Mouse (Mus musculus): Measurements from ENCODE around the gene Zfp672. TPM values are rescaled to one million over a fixed set of nuclear protein-coding genes. Genes with fewer than 3 reads are reported as not detected.
A peak's percentile ranks its signal among the peaks of the same experiment; 100 is the strongest.
"Not testable (repeated sequence)": the region's sequence is repeated elsewhere in the genome, so short reads cannot be mapped to it uniquely, and the experiment has no call there.

The Zfp672 gene
- total RNA-seq, 4 experiments from 2014 or later = 44.3 to 65.6 (median 54.7) TPM

DNA sequence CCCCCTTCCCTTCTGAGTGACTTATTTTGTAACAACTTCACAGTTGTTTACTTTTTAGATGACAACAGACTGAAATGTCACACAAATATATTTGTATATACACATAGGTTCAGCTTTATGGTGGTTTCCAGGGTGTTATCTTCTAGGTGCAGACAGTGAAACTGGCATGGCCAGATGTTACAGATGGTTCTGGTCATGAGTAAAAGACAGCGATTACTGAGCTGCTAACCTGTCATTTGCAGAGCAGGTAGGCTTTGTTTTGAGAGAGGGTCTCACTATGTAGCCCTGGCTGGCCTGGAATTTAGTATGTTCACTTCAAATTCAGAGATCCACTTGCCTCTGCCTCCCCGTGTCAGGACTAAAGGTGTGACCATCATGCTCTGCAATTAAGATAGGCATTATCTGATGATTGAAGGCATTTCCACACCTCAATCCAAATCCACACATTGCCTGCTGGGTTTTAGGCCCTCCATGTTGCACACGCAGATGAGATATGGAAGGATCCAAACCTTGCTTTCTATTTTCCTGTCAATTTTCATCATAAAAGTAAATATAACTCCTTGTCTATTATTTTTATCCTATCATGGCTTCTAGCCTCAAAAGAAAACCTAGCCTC, 5.4 kb downstream of the Zfp672 start:
- no peak for DNase-seq

DNA sequence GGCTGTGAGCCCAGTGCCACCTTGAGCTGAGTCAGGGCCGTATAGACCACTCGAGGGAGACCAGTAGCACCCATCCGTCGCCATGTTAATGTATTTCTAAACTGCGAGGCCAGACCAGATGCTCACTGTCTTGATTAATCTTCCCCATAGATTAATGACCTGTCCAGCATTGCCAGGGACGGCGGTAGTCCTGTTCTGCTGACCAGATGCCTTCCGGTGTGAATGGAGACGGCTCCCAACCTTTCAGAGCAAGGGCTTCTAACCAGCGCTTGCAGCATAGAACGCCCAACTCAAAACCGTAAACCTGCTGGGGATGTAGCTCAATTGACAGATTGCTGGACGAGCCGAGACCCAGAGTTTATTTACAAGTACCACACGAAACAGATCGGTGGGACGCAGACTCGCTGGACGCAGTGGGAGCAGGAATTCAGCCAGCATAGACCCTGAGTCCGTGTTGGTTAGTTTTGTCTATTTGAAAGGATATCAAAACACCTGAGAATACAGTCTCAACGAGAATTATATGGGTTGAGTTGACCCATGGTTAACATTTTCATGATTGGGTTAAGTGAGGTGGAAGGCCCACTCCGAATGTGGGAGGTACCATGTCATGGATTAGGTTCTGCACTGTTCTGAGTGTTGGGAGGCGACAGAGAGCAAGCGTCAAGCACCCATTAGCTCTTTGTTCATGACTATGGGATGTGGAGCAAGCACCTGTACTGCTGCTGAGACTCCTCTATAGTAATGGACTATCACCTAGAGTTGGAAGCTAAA, 6.4 kb downstream of the Zfp672 start:
- DNase-seq = no peak

DNA sequence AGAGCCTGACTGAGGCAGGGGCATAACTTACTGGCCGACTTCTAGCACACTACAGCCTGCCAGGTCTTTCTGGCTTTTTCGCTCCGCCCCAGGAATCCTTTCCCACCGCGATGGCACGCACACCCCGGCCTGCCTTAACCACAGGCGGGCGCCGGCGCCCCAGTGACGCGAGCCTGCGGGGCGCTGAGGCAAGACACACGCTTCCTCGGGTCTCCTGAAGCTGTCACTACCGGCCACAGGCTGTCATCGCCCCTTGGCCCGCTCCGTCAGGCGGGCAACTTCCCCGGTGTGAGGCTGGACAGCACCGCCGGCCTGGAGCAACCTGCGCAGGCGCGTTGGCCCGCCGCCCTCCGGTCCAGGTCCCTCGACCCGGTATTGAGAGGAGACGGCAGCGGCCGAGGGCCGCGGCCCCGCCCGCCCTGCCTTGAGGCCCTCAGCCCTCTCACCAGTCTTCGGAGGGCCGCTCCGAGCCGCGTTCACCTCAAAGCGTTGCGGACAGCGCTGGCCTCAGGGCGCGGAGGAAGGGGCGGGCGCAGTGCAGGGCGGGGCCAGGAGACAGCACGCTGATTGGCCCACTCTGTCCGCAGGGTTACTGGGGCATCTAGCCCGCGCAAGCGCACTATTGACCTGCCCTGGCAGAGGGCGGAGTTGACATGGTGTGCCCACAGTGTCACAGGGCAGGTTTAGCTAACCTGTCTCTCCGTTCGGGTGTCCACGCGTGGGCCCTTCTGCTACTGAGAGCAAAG, 7.1 kb downstream of the Zfp672 start:
- peak; percentile 97 for DNase-seq

DNA sequence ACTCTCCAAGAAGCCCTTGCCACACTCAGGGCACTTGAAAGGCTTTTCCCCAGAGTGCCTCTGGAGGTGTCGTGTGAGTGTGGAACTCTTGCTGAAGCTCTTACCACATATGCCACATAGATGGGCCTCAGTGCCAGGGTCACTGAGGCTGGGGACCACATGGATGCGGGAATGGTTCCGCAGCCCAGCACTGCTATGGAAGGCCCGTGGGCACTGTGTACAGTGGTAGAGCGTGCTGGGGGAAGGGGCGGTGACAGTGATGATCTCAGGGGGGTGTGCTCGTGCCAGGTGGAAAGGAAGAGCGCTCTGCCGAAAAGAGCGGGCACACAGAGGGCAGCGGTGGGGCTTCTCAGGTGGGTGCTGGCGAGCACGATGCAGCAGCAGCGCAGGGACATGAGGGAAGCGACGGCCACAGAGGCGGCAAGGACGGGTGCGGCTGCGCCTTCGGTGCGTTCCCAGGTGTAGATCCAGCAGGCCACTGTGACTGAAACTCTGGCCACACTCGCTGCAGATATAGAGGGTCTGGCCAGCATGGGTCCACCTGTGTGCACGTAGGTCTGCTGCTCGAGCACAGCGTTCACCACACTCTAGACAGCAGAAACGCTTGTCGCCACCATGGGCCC, 13.3 kb downstream of the Zfp672 start:
- no peak for DNase-seq

DNA sequence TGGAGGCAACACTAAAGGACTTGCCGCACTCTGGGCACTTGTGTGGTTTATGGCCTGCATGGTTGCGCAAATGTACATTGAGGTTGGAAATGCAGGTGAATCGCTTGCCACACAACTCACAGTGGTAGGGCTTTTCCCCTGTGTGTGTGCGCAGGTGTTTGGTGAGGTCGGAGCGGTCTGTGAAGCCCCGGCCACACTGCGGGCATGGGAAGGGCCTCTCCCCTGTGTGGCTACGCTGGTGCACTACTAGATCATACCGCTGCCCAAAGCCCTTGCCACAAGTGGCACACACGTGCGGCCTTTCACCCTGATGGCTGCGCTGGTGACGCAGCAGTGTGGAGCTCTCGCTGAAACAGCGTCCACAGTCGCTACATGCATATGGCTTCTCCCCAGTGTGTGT, 13.8 kb downstream of the Zfp672 start:
- no peak for DNase-seq

DNA sequence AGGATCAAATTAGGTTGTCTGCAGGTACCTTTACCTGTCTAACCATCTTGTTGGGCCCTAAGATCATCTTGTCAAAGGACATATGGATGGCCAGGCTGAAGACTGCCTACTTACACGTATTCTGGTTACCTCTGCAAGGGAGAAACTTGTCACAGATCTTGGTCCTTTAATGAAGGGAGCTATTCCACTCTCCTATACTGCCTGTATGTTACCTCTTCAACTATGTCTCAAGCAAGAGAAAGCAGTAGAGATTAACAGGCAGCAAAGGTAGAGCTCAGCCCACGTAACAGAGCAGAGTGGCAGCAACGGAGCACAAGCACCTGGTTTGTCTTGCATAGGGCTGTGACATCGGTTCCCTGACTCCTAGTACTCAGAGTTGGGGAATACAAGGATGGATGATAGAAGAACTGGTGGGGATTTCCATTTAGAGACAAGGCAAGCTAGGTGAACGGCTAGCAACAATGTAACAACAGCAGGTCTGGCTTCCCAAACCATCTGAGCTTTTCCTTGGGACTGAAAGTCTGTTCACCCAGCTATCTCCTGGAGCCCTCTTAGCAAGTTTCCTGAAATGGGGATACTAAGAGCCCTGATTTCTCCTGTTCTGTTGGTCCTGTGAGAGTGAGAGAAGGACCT, 14.5 kb downstream of the Zfp672 start:
- no peak for DNase-seq

DNA sequence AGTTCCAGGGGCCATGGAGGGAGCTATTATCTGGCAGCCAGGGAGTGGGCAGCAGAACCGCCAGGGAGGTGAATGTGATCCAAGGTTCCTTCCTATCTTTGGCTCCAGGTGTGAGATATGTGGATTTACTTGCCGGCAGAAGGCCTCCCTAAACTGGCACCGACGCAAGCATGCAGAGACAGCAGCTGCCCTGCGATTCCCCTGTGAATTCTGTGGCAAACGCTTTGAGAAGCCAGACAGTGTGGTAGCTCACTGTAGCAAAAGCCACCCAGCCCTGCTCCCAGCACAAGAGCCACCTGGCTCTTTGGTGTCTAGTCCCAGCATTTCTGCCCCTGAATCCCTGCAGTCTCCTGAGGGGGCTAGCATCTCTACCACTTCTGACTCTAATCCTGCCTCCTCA, 16.1 kb downstream of the Zfp672 start:
- DNase-seq = no peak

DNA sequence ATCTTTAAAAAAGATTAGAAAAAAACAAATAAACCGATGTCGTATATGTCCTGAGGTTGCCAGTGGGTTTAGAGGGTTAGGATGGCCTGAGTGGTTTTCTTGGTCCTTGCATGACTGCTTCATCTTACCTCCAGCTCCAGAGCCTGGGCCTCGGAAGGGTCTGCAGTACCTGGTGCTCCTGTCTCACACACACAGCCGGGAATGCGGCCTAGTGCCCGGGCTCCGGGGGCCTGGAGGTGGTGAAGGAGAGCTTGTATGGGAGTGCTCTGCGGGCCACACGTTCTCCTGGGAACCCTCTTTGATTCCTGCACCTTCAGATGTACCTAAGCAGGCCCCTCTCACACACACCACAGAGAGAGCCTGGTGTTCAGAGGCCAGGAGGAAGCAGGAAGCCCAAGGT, 21.5 kb downstream of the Zfp672 start:
- no peak for DNase-seq

DNA sequence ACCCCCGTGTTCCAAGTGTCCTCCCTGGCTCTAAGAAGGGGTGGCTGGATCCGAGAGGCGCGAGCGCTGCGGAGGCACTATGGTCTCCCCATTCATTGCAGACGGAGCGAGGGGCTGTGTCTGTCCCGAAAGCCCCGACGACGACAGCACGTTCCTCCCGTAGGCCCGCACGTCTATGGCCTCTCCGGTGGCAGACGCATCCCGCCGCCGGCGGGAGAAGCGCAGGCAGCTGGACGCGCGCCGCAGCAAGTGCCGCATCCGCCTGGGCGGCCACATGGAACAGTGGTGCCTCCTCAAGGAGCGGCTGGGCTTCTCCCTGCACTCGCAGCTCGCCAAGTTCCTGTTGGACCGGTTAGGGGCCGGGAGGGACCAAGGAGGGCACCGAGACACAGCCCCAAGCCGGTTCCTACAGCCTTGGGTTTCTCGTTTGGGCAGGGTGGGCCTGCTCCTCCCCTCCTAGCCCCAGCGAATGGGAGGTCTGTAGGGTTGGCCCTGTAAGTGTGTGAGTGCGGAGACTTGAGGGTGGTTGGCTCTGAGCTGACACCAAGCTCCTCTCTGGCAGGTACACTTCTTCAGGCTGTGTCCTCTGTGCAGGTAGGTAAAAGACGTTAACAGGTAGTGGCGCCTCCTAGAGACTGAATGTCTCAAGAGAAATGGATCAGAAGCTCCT, 22.6 kb downstream of the Zfp672 start:
- DNase-seq = no peak

DNA sequence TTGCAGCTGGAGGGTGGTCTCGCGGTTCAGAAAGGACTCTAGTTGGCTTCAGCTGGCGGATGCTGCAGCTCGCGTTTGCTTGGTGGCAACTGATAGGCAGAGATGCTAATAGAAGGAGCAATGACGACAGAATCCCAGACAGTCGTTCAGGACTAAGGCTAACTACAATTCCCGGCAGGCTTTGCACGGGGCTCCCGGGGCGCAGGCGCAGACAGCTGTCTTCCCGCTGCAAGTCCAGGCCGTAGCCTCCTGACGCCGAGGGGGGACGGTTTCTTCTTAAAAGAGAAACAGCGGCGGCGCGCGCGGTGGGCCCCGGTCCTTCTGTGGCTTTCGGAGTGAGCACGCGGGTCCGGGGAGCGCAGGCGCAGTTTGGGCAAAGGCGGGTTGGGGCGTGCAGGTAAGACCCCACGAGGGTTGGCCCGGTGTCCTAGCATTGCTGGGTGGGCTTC, 23.3 kb downstream of the Zfp672 start, which contains the start of gene Zfp692:
Gene Zfp692, plus strand, starts transcription at position 210 of the 449 bp plus-strand sequence.
- peak; percentile 96 for DNase-seq

DNA sequence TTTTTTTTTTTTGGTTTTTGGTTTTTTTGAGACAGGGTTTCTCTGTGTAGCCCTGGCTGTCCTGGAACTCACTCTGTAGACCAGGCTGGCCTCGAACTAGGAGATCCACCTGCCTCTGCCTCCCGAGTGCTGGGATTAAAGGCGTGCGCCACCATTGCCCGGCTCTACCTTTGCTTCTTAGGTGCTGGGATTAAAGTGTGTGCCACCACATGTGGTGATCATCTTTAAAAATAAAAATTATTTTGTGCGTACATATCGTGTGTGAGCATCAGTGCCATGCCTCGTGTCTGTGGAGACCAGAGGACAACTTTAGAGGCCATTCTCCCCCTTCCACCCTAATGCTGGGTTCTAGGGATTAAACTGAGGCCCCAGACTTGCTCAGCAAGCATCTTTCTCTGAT, 24.8 kb downstream of the Zfp672 start:
- DNase-seq = not testable (repeated sequence)

DNA sequence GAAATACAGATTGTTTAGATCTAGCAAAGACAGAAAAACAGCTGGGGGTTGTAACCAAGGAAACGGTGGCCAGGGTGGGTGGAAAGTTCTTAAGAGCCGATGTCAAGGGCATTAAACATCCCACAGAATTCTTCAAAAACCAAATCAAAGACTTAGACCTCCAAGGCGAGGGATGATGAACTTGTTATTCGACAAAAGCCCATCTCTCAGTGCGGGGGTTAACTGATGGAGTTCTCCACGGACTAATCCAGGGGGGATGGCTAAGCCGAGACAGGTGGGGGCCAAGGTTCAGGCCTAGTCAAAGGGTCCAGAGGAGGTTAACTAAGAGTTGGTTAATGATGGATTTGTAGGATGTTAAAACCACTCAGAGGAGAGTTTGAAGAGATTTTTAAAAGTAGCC, 26.5 kb downstream of the Zfp672 start:
- no peak for DNase-seq

DNA sequence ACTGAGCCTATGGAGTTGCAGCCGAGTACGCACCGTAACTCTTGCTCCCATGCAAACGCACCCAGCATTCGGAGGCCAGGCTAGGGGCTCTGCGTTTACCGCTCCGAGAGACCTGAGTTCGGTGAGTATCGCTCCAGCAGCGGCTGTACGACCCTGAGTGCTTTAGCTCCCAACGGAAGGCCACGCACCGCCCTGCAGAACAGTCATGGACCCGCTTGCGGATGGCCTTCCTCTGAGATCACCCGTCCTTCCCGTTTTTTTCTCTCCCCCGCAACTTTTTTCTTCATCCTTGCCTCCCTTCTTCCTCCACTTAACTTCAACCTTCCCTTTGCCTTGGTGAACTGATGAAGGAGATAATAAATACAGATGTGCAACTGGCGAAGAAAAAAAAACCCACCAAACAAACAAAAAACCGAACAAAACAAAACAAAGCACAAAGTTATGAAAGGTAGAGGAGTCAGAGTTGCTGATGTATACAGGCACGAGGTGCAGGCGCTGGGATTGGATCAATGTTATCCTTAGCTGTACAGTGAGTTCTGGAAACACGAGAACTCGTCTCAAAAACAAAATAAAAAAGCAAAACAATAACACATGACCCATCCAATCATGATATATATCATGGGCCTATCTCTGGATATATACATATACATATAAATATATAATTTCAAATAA, 27.2 kb downstream of the Zfp672 start:
- DNase-seq = no peak

DNA sequence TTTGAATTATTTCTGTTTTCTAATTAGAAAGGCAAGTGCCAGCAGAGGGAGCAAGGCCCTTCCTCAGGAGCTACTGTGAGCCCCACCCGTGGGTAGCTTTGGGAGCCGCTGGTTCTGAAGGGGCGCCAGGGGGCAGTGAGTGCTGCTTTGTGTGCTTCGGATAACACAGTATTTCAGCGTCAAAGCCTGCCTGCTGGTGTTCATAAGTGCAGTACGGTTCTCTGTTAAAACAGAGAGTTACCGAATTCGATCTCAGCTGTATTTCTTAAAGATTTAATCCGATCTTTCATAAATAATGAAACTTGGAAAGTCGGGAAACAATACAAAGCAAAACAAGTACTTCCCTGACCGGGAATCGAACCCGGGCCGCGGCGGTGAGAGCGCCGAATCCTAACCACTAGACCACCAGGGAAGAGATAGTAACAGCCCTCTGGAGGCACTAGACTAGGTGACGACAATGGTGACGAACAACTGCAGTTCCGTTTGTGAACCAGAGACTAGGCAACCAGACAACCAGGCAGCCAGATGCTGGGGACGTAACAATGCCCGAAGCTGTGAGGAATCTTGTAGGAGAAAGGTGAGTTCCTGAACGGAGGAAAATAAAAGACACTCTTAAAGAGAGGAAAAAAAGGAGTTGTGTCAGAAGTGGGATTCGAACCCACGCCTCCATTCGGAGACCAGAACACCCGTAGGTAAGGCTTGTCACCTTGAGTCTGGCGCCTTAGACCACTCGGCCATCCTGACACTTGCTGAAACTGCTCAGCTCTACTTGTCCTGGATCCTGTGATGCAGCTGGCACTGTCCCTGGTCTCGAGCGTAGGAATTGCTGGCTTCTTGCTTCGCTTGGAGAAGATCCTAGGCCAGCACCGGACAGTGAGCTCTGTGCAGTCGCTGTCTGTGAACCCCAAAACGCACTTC, 28.0 kb downstream of the Zfp672 start:
- DNase-seq = peak; percentile 98

DNA sequence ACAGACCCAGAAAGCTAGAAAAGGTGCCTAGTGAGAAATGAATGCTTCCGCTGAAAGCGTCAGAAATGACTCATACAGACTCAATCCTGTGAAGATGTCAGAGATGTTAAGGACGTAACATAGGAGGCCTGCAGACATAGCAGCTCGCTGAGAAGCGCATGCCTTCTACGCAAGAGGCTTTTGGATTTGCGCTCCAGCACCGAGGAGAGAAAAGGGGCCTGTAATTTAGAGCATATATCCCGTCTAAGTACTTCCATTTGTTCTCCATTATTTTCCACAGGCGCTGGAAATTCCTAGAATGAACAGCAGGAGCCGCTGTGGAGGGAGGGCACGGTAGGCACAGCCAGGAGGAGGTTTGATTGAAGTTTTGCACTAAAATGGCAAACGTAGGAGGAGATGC, 29.1 kb downstream of the Zfp672 start:
- peak; percentile 69 for DNase-seq

DNA sequence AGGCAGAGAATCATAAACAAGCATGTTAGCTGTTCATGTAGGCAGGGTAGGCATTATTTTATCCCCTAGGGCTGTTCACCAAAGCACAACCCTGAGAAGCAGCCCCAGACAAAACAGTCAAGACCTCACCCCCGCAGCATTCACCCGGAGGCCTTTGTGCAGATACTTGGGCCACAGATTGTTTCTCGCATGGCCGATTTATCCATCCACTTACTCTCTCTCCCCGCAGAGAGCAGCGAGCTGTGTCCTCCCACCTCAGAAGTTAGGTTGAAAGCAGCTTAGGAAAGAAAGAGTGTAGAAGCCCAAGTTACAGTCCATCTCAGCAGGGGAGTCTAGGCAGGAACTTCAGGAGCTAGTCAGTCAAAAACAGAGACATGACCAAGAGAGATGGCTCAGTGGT, 32.7 kb downstream of the Zfp672 start:
- DNase-seq = no peak

DNA sequence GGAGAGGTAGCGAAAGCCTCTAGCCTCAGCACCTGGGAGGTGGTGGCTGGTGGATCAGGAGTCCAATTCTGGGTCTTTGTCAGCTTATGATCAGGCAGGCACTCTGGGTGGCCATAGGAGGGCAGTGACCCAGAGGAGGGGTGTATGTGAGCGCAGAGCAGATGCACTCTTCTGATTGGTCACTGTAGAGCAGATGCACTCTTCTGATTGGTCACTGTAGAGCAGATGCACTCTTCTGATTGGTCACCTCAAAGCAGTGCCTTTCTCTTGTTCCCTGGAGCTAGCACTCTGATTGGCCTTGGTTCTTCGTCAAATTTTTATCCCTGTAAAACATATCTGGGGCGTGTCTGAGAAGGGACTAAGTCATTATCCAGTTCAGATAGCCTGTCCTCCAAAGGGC, 37.3 kb downstream of the Zfp672 start:
- no peak for DNase-seq

DNA sequence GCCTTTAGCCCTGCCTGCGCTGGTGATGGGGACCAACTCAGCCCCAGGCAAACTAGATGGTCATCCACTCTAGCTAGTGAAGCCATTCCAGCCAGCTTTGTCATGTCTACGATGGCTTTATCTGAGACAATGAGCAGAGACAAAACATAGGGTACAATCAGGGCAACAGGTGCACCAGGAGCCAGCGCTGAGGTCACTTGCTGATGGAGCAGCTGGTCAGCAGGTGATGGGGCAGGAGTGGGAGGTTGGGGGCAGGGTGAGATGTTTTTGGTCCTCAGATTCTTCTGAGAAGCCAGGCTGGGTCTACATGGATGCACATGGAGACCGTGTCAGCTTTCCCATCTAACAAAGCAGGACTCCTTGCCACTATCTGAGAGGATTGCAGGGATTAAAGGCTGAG, 39.3 kb downstream of the Zfp672 start:
- DNase-seq = no peak

DNA sequence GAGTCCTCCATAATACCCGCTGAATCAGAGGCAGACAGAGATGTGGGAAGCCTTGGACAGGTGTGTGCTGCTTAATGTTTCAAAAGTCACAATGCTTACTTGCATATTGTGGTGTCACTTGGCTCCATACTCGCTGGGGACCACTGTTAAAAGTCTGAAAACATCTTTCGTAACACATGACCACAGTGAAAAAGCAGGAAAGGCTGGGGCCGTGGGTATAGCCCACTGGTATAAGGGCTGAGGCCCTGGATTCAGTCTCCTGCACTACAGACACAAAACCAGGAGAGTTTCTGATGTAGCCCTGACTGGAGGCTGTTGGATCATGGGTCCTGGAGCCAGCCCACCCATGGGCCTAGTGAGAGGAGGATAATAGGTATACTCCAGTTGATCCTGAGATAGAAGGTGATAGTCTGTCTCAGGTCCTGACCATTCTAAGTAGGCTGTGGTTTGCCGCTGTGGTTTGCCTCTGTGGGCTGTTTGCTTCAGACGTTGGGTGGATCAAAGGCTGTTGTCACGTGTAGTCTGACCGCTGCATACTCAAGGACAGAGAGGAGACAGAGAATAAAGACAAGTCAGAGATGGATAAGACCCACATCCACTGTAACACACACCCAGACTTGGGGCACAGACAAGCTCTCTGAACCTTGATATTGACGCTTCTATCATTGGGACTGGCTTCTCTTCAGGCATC, 40.0 kb downstream of the Zfp672 start:
- DNase-seq = no peak

DNA sequence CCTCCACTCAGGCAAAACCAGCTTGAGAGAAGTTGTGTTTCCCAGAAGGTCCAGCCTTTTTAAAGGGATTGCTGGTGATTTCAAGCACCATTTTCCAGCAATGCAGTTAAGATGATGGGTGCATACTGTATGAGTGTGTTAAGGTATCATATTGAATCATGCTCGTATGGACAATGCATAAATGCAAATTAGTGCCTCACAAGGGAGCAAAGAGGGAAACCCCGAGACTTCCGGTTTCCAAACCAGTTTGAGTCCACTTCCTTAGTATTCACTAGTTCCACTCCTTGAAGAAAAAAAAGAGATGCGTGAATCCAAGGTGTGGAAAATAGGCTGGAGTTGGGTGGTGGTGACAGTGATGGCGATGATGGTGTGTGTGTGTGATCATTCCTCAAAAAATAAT, 47.6 kb downstream of the Zfp672 start:
- no peak for DNase-seq
